Mouse (Mus musculus): ENCODE measurements around the gene Cd7.

Gene Cd7

DNA sequence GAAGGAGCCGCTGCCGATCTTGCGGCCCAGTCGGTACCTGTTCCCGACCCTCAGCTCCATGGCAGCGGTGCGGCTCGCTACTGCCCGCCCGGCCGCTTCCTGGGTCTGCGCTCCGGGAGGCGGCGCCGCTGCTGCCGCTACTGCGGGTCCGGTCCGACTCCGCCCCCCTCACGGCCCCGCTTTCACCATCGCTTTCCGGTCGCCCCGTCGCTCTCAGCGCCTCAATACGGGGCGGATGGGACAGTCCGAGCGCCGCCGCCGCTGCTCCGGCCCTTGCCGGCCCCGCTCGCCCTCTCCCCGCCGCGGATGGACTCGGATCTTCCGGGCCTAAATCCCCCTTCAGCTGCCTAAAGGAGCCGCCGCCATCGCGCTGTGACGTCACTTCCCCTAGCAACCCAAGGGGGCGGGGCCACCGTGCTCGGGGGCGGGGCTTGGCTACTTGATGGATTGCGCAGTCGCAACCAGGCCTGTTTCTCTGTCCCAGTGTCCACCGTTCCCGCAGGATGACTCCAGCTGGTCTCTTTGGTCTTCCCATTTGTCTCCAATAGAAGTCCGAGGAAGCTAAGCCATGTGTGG lies 48.2 kb downstream of the Cd7 start, which contains the start of gene Csnk1d:
Gene Csnk1d, minus strand, starts transcription at position 380 of the 576 bp plus-strand sequence.
- peak; percentile 100 for DNase-seq (ENCODE audit: low spot score)

DNA sequence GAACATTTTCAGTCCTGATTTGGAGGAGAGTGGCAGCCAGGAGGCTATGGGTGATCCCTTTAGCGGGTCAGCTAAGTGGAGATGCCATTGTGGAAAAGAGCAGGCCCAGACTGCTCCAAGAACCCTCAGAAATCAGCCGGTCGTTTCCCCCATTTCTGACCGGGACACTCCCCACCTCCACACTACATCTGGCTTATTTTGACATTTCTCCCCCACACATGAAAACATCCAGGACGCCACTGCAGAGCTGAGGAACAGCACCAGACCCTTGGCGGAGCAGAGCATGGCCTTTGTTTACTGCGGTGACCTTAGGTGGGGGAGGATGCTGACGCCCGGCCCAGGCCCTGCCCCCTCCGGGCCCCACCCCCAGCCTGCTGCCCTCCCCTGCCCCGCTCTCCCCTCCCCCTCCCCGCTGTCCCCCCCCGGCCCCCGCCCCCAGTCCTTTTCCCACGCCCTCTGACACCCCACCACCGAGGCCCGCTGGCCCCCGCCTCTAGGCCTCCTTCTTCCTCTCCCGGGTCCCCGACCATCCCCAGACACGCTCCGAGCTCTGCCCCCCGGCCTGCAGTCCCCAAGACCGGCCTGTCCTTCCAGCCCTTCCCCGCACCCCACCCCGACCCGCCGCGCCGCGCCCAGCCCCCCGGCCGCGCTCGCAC lies 49.0 kb downstream of the Cd7 start:
- peak; percentile 35 for DNase-seq (ENCODE audit: low spot score)

DNA sequence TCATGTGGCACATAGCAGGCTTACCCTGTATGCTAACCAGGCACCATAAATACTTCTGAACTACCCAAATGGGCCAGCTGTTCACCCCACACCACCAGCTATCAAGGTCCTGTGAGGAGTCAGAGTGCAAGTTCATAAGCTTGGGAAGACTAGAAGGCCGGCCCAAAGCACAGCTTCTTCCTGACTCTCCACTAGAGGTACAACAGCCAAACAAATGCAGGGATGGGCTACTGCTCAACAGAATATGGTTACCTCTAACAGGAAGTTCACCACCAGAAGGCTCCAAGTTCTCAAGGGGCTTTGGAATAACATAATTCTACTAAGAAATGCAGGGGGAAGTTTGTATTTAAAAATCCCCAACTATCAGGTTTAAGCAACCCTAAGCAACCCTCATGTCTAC lies 49.7 kb downstream of the Cd7 start:
- DNase-seq (ENCODE audit: low spot score), result no peak

DNA sequence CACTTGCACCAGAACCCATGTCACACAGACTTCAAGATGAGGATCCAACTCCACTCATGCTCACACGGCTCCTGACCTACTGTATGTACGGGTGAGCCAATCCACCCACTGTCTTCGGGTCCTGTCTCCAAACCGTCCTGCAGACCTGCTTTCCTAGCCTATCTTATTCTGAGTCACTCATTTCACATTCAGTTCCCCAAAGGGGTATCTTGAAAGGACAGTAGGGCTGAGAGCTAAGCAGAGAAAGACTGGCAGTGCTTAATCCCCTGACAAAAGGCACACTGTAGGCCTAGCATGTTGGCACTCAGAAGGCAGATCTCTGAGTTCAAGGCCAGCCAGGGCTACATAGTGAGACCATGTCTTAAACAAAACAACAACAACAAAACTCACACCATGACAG lies 50.8 kb downstream of the Cd7 start:
- DNase-seq (ENCODE audit: low spot score), result no peak

DNA sequence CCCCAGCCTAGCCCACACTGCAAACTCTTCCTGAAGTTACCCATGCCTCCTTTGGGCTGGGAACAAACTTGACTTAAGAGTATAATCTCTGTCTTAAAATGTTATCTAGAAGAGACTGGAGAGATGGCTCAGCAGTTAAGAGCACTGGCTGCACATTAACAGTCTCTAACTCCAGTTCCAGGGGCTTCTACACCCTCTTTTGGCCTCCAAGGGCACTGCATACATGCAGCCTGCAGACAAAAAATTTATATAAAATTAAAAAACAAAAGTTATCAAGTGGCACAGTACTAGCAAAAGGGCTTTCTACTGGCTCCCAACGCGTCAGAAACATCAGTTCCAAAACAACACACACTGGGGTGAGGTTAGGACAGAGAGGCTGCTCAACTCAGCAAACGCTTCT lies 51.6 kb downstream of the Cd7 start:
- no peak for DNase-seq (ENCODE audit: low spot score)
